Mouse (Mus musculus): Measurements from ENCODE around the gene Dync1h1. TPM values are rescaled to one million over a fixed set of nuclear protein-coding genes. Genes with fewer than 3 reads are reported as not detected.

Dync1h1 gene
- 56.9 and 62.3 TPM in 2 replicates for polyA plus RNA-seq (2015; fragmentation: Nextera tagmentation; extraction: Ambion mirVana)

GRCm38 (mm10) chr12:110601241-110602218 lies at the start of gene Dync1h1:
Gene Dync1h1 (plus strand): TSS chr12:110601452.
- Histone ChIP-seq H3K4me3 (peak within 1 kb of the TSS; percentile 97), H3K4me1 (peaks cover 24% of the 10 kb centered on the region), H3K9me3 (no peaks in the 10 kb centered on the region), H3K9ac (peak within 1 kb of the TSS; percentile 99), H3K27me3 (no peaks in the 10 kb centered on the region), H3K4me2 (peak within 1 kb of the TSS; percentile 84), H3K36me3 (no peaks in the 10 kb centered on the region), H3K27ac (peak within 1 kb of the TSS; percentile 97)
- peak; percentile 89 for ATAC-seq (ENCODE audit: insufficient number of reproducible peaks, insufficient read depth, low FRiP score, low TSS enrichment, low read depth)
- under 1% methylated on average over 98 of the region's 105 CpGs for WGBS

- no peaks in the 10 kb centered on the region for H3K9me3 ChIP-seq
- 83% methylated on average over 13 of the region's 13 CpGs for WGBS
- H3K9ac ChIP-seq, result no peak overlapping the region
- H3K4me3 ChIP-seq, result no peak overlapping the region
- H3K4me2 ChIP-seq, result no peak overlapping the region
- H3K4me1 ChIP-seq, result no peaks in the 10 kb centered on the region
- 0 out of 2 replicates have a peak overlapping the region, but pooled peaks have one; percentile 4 for H3K27ac ChIP-seq
- H3K36me3 ChIP-seq, result peaks cover 88% of the 10 kb centered on the region
- H3K27me3 ChIP-seq, result no peaks in the 10 kb centered on the region
- ATAC-seq (ENCODE audit: insufficient number of reproducible peaks, insufficient read depth, low FRiP score, low TSS enrichment, low read depth), result no peak
Observed at GRCm38 (mm10) chr12:110552113-110552512, 49.1 kb upstream of the Dync1h1 start.

- 89% methylated on average over 5 of the region's 5 CpGs for WGBS
- H3K9ac ChIP-seq, result no peak overlapping the region
- peaks cover 90% of the 10 kb centered on the region for H3K36me3 ChIP-seq
- H3K27me3 ChIP-seq, result no peaks in the 10 kb centered on the region
- no peak overlapping the region for H3K27ac ChIP-seq
- H3K4me3 ChIP-seq, result no peak overlapping the region
- no peaks in the 10 kb centered on the region for H3K9me3 ChIP-seq
- no peak overlapping the region for H3K4me2 ChIP-seq
- no peaks in the 10 kb centered on the region for H3K4me1 ChIP-seq
- no peak for ATAC-seq (ENCODE audit: insufficient number of reproducible peaks, insufficient read depth, low FRiP score, low TSS enrichment, low read depth)
Observed at GRCm38 (mm10) chr12:110553362-110553761, 47.9 kb upstream of the Dync1h1 start.

GRCm38 (mm10) chr12:110555536-110556240 lies 45.6 kb upstream of the Dync1h1 start:
- Histone ChIP-seq H3K4me3 (no peak overlapping the region), H3K27me3 (no peaks in the 10 kb centered on the region), H3K4me2 (no peak overlapping the region), H3K27ac (no peak overlapping the region), H3K36me3 (peaks cover 91% of the 10 kb centered on the region), H3K4me1 (no peaks in the 10 kb centered on the region), H3K9me3 (no peaks in the 10 kb centered on the region), H3K9ac (no peak overlapping the region)
- no peak for ATAC-seq (ENCODE audit: insufficient number of reproducible peaks, insufficient read depth, low FRiP score, low TSS enrichment, low read depth)
- WGBS, result 82% methylated on average over 21 of the region's 21 CpGs

- Histone ChIP-seq H3K4me1 (no peaks in the 10 kb centered on the region), H3K27ac (no peak overlapping the region), H3K9ac (no peak overlapping the region), H3K36me3 (peaks cover 98% of the 10 kb centered on the region), H3K4me2 (no peak overlapping the region), H3K27me3 (no peaks in the 10 kb centered on the region), H3K4me3 (no peak overlapping the region), H3K9me3 (no peaks in the 10 kb centered on the region)
- ATAC-seq (ENCODE audit: insufficient number of reproducible peaks, insufficient read depth, low FRiP score, low TSS enrichment, low read depth), result no peak
- 59% methylated on average over 18 of the region's 18 CpGs for WGBS
Observed at GRCm38 (mm10) chr12:110556861-110557628, 44.2 kb upstream of the Dync1h1 start.

- H3K4me3 ChIP-seq, result no peak overlapping the region
- 95% methylated on average over 7 of the region's 7 CpGs for WGBS
- no peak overlapping the region for H3K27ac ChIP-seq
- no peaks in the 10 kb centered on the region for H3K4me1 ChIP-seq
- peaks cover 96% of the 10 kb centered on the region for H3K36me3 ChIP-seq
- H3K4me2 ChIP-seq, result no peak overlapping the region
- H3K9me3 ChIP-seq, result no peaks in the 10 kb centered on the region
- ATAC-seq (ENCODE audit: insufficient number of reproducible peaks, insufficient read depth, low FRiP score, low TSS enrichment, low read depth), result no peak
- no peak overlapping the region for H3K9ac ChIP-seq
- no peaks in the 10 kb centered on the region for H3K27me3 ChIP-seq
Observed at GRCm38 (mm10) chr12:110558175-110558574, 43.1 kb upstream of the Dync1h1 start.

- no peak overlapping the region for H3K4me3 ChIP-seq
- H3K9me3 ChIP-seq, result no peaks in the 10 kb centered on the region
- H3K36me3 ChIP-seq, result peaks cover 95% of the 10 kb centered on the region
- H3K9ac ChIP-seq, result no peak overlapping the region
- no peak for ATAC-seq (ENCODE audit: insufficient number of reproducible peaks, insufficient read depth, low FRiP score, low TSS enrichment, low read depth)
- H3K27me3 ChIP-seq, result no peaks in the 10 kb centered on the region
- H3K4me1 ChIP-seq, result no peaks in the 10 kb centered on the region
- WGBS, result 93% methylated on average over 11 of the region's 11 CpGs
- H3K27ac ChIP-seq, result no peak overlapping the region
- no peak overlapping the region for H3K4me2 ChIP-seq
Observed at GRCm38 (mm10) chr12:110563383-110563782, 37.9 kb upstream of the Dync1h1 start.

GRCm38 (mm10) chr12:110564848-110565247 lies 36.4 kb upstream of the Dync1h1 start:
- ATAC-seq (ENCODE audit: insufficient number of reproducible peaks, insufficient read depth, low FRiP score, low TSS enrichment, low read depth), result no peak

GRCm38 (mm10) chr12:110566366-110566765 lies 34.9 kb upstream of the Dync1h1 start:
- 93% methylated on average over 9 of the region's 9 CpGs for WGBS
- no peak for ATAC-seq (ENCODE audit: insufficient number of reproducible peaks, insufficient read depth, low FRiP score, low TSS enrichment, low read depth)
- H3K36me3 ChIP-seq, result peaks cover 92% of the 10 kb centered on the region

More at GRCm38 (mm10) chr12:110564848-110565247, 36.4 kb upstream of the Dync1h1 start:
- Histone ChIP-seq H3K9me3 (no peaks in the 10 kb centered on the region), H3K9ac (no peak overlapping the region), H3K36me3 (peaks cover 94% of the 10 kb centered on the region), H3K4me1 (no peaks in the 10 kb centered on the region), H3K4me3 (no peak overlapping the region), H3K27me3 (no peaks in the 10 kb centered on the region), H3K27ac (no peak overlapping the region), H3K4me2 (no peak overlapping the region)
- WGBS, result 94% methylated on average over 11 of the region's 11 CpGs

GRCm38 (mm10) chr12:110571050-110571449 lies 30.2 kb upstream of the Dync1h1 start:
- H3K4me1 ChIP-seq, result no peaks in the 10 kb centered on the region
- WGBS, result 90% methylated on average over 10 of the region's 10 CpGs
- H3K27me3 ChIP-seq, result no peaks in the 10 kb centered on the region
- peaks cover 92% of the 10 kb centered on the region for H3K36me3 ChIP-seq
- H3K4me3 ChIP-seq, result no peak overlapping the region
- H3K9ac ChIP-seq, result no peak overlapping the region
- no peaks in the 10 kb centered on the region for H3K9me3 ChIP-seq
- H3K4me2 ChIP-seq, result no peak overlapping the region
- H3K27ac ChIP-seq, result no peak overlapping the region
- no peak for ATAC-seq (ENCODE audit: insufficient number of reproducible peaks, insufficient read depth, low FRiP score, low TSS enrichment, low read depth)

More at GRCm38 (mm10) chr12:110566366-110566765, 34.9 kb upstream of the Dync1h1 start:
- Histone ChIP-seq H3K27ac (no peak overlapping the region), H3K4me1 (no peaks in the 10 kb centered on the region), H3K4me2 (no peak overlapping the region), H3K27me3 (no peaks in the 10 kb centered on the region), H3K4me3 (no peak overlapping the region), H3K9me3 (no peaks in the 10 kb centered on the region), H3K9ac (no peak overlapping the region)

- ATAC-seq (ENCODE audit: insufficient number of reproducible peaks, insufficient read depth, low FRiP score, low TSS enrichment, low read depth), result no peak
- Histone ChIP-seq H3K4me1 (no peaks in the 10 kb centered on the region), H3K4me2 (no peak overlapping the region), H3K4me3 (no peak overlapping the region), H3K9ac (no peak overlapping the region), H3K9me3 (no peaks in the 10 kb centered on the region), H3K36me3 (peaks cover 83% of the 10 kb centered on the region), H3K27ac (no peak overlapping the region), H3K27me3 (no peaks in the 10 kb centered on the region)
- 95% methylated on average over 4 of the region's 4 CpGs for WGBS
Observed at GRCm38 (mm10) chr12:110572351-110572750, 28.9 kb upstream of the Dync1h1 start.

Measured in embryonic facial prominence, embryonic 13.5 days (tissue).